Mouse (Mus musculus): ENCODE measurements around the gene Atp1b2.

DNA sequence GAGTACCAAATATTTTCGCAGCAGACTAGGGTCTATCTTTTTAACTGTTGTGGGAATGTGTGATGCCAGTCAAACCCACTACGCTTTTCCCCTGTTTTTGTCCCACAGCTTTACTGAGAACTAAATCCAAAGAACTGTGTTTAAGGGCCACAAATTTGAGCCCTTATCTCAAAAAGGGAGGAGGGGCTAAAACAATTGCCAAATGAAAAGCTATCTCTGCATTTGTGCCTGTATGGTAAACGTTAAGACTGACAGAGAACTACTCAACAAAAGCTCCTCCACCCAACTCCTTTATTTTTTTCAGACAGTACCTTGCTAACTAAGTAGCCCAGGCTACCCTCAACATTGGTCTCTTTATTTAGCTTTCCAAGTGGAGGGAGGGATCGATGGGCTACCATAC, 12.9 kb downstream of the Atp1b2 start:
- TF ChIP-seq MAFK (IDR thresholded peaks at IDR 0.05; ENCODE audit: insufficient replicate concordance, low read length) = no peak
- TF ChIP-seq TBP (conservative IDR thresholded peaks at IDR 0.05; ENCODE audit: low read depth, low read length) = no peak
- TF ChIP-seq TCF12 (IDR thresholded peaks at IDR 0.05; ENCODE audit: low read depth, low read length) = no peak
- no peak for TF ChIP-seq CTCF (conservative IDR thresholded peaks at IDR 0.05 in 1 of 2, IDR thresholded peaks at IDR 0.05 in 1 of 2; ENCODE audit: low read depth in 2 of 2, low read length in 2 of 2)
- no peak for TF ChIP-seq USF1 (IDR thresholded peaks at IDR 0.05; ENCODE audit: low read depth, low read length)
- no peak for TF ChIP-seq PAX5 (IDR thresholded peaks at IDR 0.05; ENCODE audit: low read length)
- TF ChIP-seq EP300 (IDR thresholded peaks at IDR 0.05; ENCODE audit: low read length) = no peak
- TF ChIP-seq UBTF (IDR thresholded peaks at IDR 0.05; ENCODE audit: low read depth, low read length) = no peak
- TF ChIP-seq ZKSCAN1 (IDR thresholded peaks at IDR 0.05; ENCODE audit: borderline replicate concordance, low read depth, low read length) = no peak
- TF ChIP-seq POLR2A (IDR thresholded peaks at IDR 0.05; ENCODE audit: low read depth, low read length) = no peak

Data from CH12.LX (cell line).